Mouse (Mus musculus): ENCODE measurements around the gene Narfl.

DNA sequence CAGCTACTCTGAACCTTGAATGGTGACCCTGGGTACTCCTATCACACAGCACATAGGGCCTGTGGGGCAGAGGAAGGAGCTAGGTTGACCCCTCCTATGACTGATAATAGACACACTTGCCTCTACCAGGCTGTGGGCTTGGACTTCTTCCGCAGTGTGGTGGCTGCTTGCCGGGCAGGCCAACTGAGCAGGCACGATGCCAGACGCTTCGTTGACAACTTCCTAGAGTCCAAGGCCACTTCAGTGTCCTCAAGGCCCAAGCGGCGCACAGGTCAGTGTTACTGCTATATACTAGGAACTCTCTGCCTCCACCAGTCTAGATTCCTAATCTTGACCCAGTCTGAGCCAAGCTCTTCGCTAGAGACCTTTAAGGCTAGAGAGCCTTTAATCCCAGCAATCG, 29.7 kb upstream of the Narfl start:
- TF ChIP-seq POLR2A (IDR thresholded peaks at IDR 0.05; ENCODE audit: low read depth, low read length) (no peak), CTCF (IDR thresholded peaks at IDR 0.05; ENCODE audit: extremely low read depth, insufficient read depth, insufficient read length, insufficient replicate concordance) (no peak)
